Mouse (Mus musculus): ENCODE results near the gene Rab26. TPM values are rescaled to one million over a fixed set of nuclear protein-coding genes. Genes with fewer than 3 reads are reported as not detected.

Gene Rab26
- polyA plus RNA-seq, 1 experiment, result 1.1 TPM

DNA sequence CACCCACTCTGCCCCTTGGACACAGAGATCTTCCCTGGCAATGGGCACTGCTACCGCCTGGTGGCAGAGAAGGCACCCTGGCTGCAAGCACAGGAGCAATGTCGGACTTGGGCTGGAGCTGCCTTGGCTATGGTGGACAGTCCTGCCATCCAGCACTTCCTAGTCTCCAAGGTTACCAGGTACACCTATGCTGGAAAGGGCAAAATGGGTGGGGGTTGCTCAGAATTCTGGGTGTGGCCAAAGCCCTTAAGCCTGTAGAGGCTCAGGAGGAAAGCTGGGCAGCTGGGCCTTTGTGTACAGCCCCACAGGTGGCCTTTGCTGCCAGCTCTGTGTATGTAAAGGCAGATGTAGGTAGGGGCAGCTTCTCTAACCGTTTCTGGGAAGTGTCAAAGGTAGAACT, 31.8 kb upstream of the Rab26 start:
- H3K36me3 ChIP-seq (ENCODE audit: control insufficient read depth, insufficient read depth, low read length), result peaks cover 2% of the 10 kb centered on the region; the same call in 1 of the 2 replicates
- no peak overlapping the region for H3K27ac ChIP-seq (ENCODE audit: control insufficient read depth, insufficient read depth, low read depth, low read length)
- no peak for TF ChIP-seq CTCF (IDR thresholded peaks at IDR 0.05; ENCODE audit: control insufficient read depth, insufficient read depth, insufficient replicate concordance, low read depth, low read length)
- no peak for TF ChIP-seq POLR2A (IDR thresholded peaks at IDR 0.05; ENCODE audit: control insufficient read depth, low read depth, low read length)
- H3K4me1 ChIP-seq (ENCODE audit: control insufficient read depth, insufficient read depth, low read length), result no peaks in the 10 kb centered on the region
- H3K27me3 ChIP-seq (ENCODE audit: control insufficient read depth, insufficient read depth, low read length), result no peaks in the 10 kb centered on the region
- H3K4me3 ChIP-seq (ENCODE audit: control insufficient read depth, low read depth, low read length), result no peak overlapping the region

DNA sequence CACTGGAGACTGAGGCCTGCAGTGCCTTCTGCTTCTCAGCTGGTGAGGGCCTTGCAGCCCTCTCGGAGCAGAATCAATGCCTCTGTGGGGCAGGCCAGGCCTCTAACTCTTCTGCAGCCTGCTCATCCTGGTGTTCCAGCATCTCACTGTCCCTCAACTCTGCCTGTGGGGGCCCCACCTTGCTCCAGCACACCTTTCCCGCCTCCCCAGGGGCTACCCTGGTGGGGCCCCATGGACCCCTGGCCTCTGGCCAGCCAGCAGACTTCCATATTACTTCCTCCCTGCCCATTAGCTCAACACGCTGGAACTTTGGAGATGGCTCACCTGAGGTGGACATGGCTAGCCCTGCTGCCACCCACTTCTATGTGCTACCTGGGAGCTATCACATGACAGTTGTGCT, 31.1 kb upstream of the Rab26 start:
- Histone ChIP-seq H3K36me3 (ENCODE audit: control insufficient read depth, insufficient read depth, low read length) (peaks cover 2% of the 10 kb centered on the region; the same call in 1 of the 2 replicates), H3K4me3 (ENCODE audit: control insufficient read depth, low read depth, low read length) (no peak overlapping the region), H3K4me1 (ENCODE audit: control insufficient read depth, insufficient read depth, low read length) (no peaks in the 10 kb centered on the region), H3K27me3 (ENCODE audit: control insufficient read depth, insufficient read depth, low read length) (no peaks in the 10 kb centered on the region), H3K27ac (ENCODE audit: control insufficient read depth, insufficient read depth, low read depth, low read length) (no peak overlapping the region)
- no peak for TF ChIP-seq CTCF (IDR thresholded peaks at IDR 0.05; ENCODE audit: control insufficient read depth, insufficient read depth, insufficient replicate concordance, low read depth, low read length)
- TF ChIP-seq POLR2A (IDR thresholded peaks at IDR 0.05; ENCODE audit: control insufficient read depth, low read depth, low read length), result no peak

DNA sequence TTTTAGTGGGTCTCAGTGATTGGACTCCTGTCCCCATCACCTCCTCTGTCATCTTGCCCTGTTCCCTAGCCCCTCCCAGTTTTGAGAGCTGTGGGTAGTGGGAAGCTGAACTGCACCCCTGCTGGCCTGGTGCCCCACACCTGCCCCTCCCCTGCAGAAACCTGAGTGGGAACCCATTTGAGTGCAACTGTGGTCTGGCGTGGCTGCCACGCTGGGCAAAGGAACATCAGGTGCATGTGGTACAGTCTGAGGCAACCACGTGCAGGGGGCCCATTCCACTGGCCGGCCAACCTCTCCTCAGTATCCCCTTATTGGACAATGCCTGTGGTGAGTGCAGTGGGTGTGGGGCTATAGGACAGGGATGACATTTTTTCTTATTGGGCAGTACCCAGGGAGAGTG, 30.4 kb upstream of the Rab26 start:
- Histone ChIP-seq H3K36me3 (ENCODE audit: control insufficient read depth, insufficient read depth, low read length) (peaks cover under 1% of the 10 kb centered on the region; the same call in 1 of the 2 replicates), H3K4me3 (ENCODE audit: control insufficient read depth, low read depth, low read length) (no peak overlapping the region), H3K4me1 (ENCODE audit: control insufficient read depth, insufficient read depth, low read length) (no peaks in the 10 kb centered on the region), H3K27me3 (ENCODE audit: control insufficient read depth, insufficient read depth, low read length) (no peaks in the 10 kb centered on the region), H3K27ac (ENCODE audit: control insufficient read depth, insufficient read depth, low read depth, low read length) (no peak overlapping the region)
- TF ChIP-seq CTCF (IDR thresholded peaks at IDR 0.05; ENCODE audit: control insufficient read depth, insufficient read depth, insufficient replicate concordance, low read depth, low read length), result no peak

DNA sequence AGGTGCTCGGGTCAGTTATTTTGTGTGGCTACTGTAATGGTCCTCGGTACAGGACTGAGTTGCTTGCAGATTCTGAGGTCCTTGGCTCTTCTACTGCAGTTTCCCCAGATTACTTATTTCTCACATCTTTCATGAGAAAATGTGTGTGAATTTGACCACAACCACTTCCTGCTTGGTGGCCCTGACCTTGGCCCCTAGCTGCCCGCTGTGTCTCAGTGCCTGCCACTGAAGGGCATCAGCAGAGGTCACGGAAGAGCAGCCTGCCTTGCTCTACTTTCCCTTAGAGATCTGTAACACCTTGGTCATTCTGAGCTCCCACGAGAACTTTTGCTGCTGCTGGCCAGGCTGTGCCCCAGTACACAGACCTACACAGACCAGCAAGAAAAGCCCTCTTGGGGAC, 29.6 kb upstream of the Rab26 start:
- no peak overlapping the region for H3K4me3 ChIP-seq (ENCODE audit: control insufficient read depth, low read depth, low read length)
- TF ChIP-seq CTCF (IDR thresholded peaks at IDR 0.05; ENCODE audit: control insufficient read depth, insufficient read depth, insufficient replicate concordance, low read depth, low read length), result no peak
- TF ChIP-seq POLR2A (IDR thresholded peaks at IDR 0.05; ENCODE audit: control insufficient read depth, low read depth, low read length), result no peak
- no peaks in the 10 kb centered on the region for H3K27me3 ChIP-seq (ENCODE audit: control insufficient read depth, insufficient read depth, low read length)
- no peaks in the 10 kb centered on the region for H3K4me1 ChIP-seq (ENCODE audit: control insufficient read depth, insufficient read depth, low read length)
- no peak overlapping the region for H3K27ac ChIP-seq (ENCODE audit: control insufficient read depth, insufficient read depth, low read depth, low read length)
- no peaks in the 10 kb centered on the region; the same call in 1 of the 2 replicates for H3K36me3 ChIP-seq (ENCODE audit: control insufficient read depth, insufficient read depth, low read length)

DNA sequence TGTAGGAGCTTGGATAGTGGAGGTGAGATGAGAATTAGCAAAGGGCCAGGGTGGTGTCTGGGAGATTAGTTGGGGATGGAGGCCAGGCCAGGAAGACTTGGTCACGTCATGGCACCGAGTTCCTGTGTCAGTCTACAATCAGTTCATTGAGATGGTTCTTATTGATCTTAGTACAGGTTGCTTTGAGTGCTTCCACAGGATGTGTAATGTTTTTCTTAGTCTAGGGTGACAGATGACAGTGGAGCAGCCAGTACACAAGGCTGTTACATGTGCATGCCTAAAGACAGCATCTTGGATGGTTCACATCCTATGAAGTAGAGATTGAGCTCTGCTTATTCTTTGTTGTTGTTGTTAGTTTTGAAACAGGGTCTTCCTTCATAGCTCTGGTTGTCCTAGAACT, 27.6 kb upstream of the Rab26 start:
- TF ChIP-seq CTCF (IDR thresholded peaks at IDR 0.05; ENCODE audit: control insufficient read depth, insufficient read depth, insufficient replicate concordance, low read depth, low read length), result no peak
- no peak for TF ChIP-seq POLR2A (IDR thresholded peaks at IDR 0.05; ENCODE audit: control insufficient read depth, low read depth, low read length)
- Histone ChIP-seq H3K27me3 (ENCODE audit: control insufficient read depth, insufficient read depth, low read length) (no peaks in the 10 kb centered on the region), H3K27ac (ENCODE audit: control insufficient read depth, insufficient read depth, low read depth, low read length) (no peak overlapping the region), H3K4me3 (ENCODE audit: control insufficient read depth, low read depth, low read length) (no peak overlapping the region), H3K36me3 (ENCODE audit: control insufficient read depth, insufficient read depth, low read length) (no peaks in the 10 kb centered on the region; the same call in 1 of the 2 replicates), H3K4me1 (ENCODE audit: control insufficient read depth, insufficient read depth, low read length) (no peaks in the 10 kb centered on the region)

DNA sequence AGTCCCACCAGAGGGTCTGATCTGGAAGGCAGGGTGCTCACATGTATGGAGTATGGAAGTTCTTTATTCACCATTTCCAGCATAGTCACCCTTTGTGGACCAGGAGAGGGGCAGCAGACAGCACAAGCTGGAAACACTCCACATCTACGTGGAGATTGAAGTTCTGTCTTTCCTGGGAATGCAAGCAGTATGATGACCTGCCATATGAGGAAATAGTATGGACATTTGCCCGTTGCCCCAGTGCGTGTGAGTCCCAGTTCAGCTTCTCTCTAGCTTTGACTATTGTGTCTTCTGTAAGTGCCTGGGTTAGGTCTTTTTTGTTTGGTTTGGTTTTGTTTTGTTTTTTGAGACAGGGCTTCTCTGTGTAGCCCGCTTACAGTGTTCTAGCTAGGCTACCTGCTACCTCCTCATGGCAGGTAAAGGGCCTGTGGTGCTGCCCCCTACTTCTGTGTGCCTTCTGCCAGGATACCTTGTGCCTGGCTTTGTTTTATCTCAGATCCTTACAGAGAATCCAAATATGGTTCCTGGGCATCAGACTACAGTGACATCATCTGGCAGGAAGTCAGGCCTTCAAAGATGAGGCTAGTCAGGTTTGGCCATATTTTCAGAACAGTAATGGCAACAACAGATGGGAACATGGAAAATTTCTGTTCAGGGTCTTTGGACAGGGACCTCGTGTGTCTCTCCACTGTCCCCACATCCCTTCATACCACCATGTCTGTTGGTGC, 26.5 kb upstream of the Rab26 start:
- H3K27me3 ChIP-seq (ENCODE audit: control insufficient read depth, insufficient read depth, low read length), result no peaks in the 10 kb centered on the region
- no peak for TF ChIP-seq POLR2A (IDR thresholded peaks at IDR 0.05; ENCODE audit: control insufficient read depth, low read depth, low read length)
- no peak for TF ChIP-seq CTCF (IDR thresholded peaks at IDR 0.05; ENCODE audit: control insufficient read depth, insufficient read depth, insufficient replicate concordance, low read depth, low read length)

DNA sequence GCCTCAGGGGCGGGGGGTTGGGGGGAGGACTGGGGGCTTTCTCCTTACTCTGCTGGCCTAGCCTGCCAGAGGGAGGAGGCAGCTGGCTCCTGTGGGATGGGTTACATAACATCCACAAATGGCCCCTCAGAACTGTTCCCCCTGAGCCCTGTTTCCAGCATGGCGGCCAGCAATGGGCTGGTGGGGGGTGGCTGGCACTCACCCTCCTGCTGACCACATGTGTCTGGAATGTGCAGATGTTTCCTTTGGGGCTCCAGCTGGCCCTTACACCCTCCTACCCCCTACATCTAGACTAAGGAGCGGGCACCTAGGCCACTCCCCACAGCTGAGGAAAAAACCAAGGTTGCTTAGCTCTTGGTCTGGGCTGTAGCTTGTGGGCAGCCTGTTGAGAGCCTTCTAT, 25.1 kb upstream of the Rab26 start:
- Histone ChIP-seq H3K36me3 (ENCODE audit: control insufficient read depth, insufficient read depth, low read length) (no peaks in the 10 kb centered on the region), H3K27ac (ENCODE audit: control insufficient read depth, insufficient read depth, low read depth, low read length) (no peak overlapping the region; the same call in 1 of the 2 replicates), H3K4me1 (ENCODE audit: control insufficient read depth, insufficient read depth, low read length) (no peaks in the 10 kb centered on the region), H3K4me3 (ENCODE audit: control insufficient read depth, low read depth, low read length) (no peak overlapping the region), H3K27me3 (ENCODE audit: control insufficient read depth, insufficient read depth, low read length) (no peaks in the 10 kb centered on the region)
- no peak for TF ChIP-seq CTCF (IDR thresholded peaks at IDR 0.05; ENCODE audit: control insufficient read depth, insufficient read depth, insufficient replicate concordance, low read depth, low read length)
- no peak for TF ChIP-seq POLR2A (IDR thresholded peaks at IDR 0.05; ENCODE audit: control insufficient read depth, low read depth, low read length)

More for the DNA sequence above, 26.5 kb upstream of the Rab26 start:
- Histone ChIP-seq H3K27ac (ENCODE audit: control insufficient read depth, insufficient read depth, low read depth, low read length) (no peak overlapping the region), H3K4me3 (ENCODE audit: control insufficient read depth, low read depth, low read length) (no peak overlapping the region), H3K4me1 (ENCODE audit: control insufficient read depth, insufficient read depth, low read length) (no peaks in the 10 kb centered on the region), H3K36me3 (ENCODE audit: control insufficient read depth, insufficient read depth, low read length) (no peaks in the 10 kb centered on the region; the same call in 1 of the 2 replicates)

Data from testis, adult 2 months (tissue).